Mouse (Mus musculus) left cerebral cortex, adult 2 months (tissue): Measurements from ENCODE around the gene Fkbp1b. TPM values are rescaled to one million over a fixed set of nuclear protein-coding genes. Genes with fewer than 3 reads are reported as not detected.
"Not testable (repeated sequence)": the region's sequence is repeated elsewhere in the genome, so short reads cannot be mapped to it uniquely, and the experiment has no call there.

Source experiments
- DNase-seq, 2 experiments: peaks; one replicate each; pipeline ENCODE4 v3.0.0; 2021 to 2022; ENCODE audit warnings: low spot score in 2 of 2, mixed read lengths in 1 of 2; ENCODE audit errors: extremely low spot score in 1 of 2
- H3K27ac ChIP-seq: fragments of 200-600 bp; 2 replicates; pipeline ENCODE4 v1.8.1; 2022
- H3K4me3 ChIP-seq: fragments of 200-600 bp; 2 replicates; pipeline ENCODE4 v1.8.1; 2022
- CTCF ChIP-seq: fragments of 200-600 bp; IDR thresholded peaks from 2 replicates; pipeline ENCODE4 v1.8.1; 2022; ENCODE audit warnings: antibody characterized with exemption, mild to moderate bottlenecking, moderate library complexity
- intact Hi-C: fragments of 180-260 bp; cut with DNase I; formaldehyde crosslinking; loops from one replicate; pipeline ENCODE4 v1.15.1; 2025
- total RNA-seq, 2 experiments: library from RNA; stranded (reverse); gene quantifications; 2 replicates each; pipeline ENCODE4 v1.2.3; 2021

The Fkbp1b gene
- total RNA-seq, 2 experiments from 2014 or later, result 43.7 to 48.3 TPM

DNA sequence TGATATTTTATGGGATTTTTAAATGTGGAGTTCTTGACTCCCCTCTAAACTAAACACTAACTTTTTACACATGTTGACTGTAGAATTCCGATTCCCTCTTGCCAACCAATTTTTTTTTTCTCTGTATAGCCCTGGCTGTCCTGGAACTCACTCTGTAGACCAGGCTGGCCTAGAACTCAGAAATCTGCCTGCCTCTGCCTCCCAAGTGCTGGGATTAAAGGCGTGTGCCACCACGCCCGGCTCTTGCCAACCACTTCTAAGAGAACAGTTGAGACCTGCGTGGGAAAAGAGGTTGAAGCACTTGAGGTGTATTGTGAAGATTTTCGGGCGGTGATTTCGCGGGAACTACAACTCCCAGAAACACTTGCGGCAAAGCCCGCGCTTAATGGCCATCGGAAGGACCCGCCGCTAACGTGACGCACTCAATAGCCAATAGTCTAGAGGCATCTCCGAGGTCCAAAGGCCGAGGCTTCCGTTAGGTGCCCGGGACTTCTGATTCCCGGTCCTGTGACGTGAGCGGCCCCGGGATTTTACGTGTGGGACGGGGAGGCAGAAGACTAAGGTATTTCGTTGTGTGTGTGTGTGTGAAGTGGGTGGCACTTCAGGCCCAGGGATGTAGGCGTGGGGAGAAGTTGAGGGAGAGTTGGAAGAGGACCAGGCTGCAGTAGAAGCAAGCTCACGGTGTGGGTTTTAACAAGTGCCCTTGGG, 1.7 kb upstream of the Fkbp1b start, which contains the start of gene Wdcp:
TSS of gene Wdcp (plus strand) at position 414 of the 708 bp plus-strand sequence.
- peak; percentile 86 to 91 for DNase-seq
- no peak for TF ChIP-seq CTCF
- Histone ChIP-seq H3K4me3 (peak within 1 kb of the TSS; percentile 65), H3K27ac (peak within 1 kb of the TSS; percentile 50; the same call in 1 of the 2 replicates)
- intact Hi-C loops, result loop anchor here (2.0 to 5.0 kb wide), 2 partner anchors 64 to 74 kb away; partner anchors contain the start of genes Fam228b, Pfn4 and Ubxn2a

DNA sequence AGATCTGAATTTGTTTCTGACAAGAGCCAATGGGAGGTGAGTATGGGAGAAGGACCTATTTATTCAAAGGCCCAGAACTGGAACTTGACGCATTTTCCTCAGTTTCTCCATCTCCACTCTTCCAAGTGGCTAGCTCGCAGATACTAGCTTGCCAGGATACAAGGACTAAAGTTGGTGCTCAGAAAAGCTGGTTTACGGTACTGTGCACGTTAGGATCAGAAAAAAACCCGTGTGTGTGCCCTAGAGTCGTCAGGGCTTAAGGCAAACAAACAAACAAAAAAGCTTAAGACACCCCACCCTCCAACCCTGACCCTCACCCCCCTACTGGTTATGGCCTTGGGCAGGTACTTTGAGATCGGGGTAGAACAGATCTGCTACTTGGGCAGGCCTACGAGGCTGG, 1.1 kb upstream of the Fkbp1b start:
- Histone ChIP-seq H3K27ac (no peak overlapping the region), H3K4me3 (no peak overlapping the region)
- intact Hi-C loops, result loop anchor here (2.0 to 5.0 kb wide), 2 partner anchors 65 to 74 kb away; partner anchors contain the start of genes Fam228b, Pfn4 and Ubxn2a
- DNase-seq, result no peak
- TF ChIP-seq CTCF, result no peak

DNA sequence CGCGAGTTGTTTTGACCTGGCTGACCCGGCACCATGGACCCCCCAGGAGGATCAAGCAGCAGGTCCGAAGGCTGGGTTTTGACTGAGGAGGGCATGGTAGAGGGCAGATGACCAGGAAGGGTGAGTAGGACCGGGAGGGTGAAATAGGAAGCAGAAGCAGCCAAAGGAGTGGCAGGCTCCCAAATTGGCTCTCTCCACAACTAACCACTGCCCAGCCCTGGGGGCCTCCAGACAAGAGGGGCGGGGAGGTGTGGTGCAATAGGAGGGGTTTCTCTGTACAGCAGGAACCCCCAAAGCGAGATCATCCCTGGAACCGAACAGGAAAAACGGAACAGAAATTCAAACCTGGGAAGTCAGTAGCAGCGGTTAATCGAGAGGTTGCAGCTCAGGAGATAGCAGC, 650 bp downstream of the Fkbp1b start:
- intact Hi-C loops, result loop anchor here (2.0 to 5.0 kb wide), 2 partner anchors 22 to 67 kb away; partner anchors contain the start of gene Ubxn2a

DNA sequence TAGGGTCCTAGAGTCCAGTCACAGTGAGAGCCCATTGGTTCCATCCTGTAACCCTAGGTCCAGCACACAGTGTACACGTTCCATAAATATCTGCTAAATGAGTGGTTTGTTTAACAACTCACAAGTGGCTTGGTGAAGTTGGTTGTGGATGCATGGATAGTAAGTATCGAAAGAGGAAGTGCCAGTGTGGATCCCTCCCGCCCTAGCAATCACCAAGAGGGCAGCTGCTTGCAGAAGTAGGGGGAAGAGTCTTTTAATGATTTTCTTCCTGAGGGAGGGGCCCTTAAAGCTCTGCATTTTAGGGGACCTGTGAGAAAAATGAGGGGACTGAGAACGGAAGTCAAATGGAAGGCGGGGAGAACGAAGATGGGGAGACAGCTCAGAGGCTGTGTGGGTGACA, 1.4 kb downstream of the Fkbp1b start:
- Histone ChIP-seq H3K4me3 (no peak overlapping the region; the same call in 1 of the 2 replicates), H3K27ac (no peak overlapping the region)
- intact Hi-C loops, result loop anchor here (2.0 to 5.0 kb wide), 2 partner anchors 21 to 67 kb away; partner anchors contain the start of gene Ubxn2a
- TF ChIP-seq CTCF, result no peak
- no peak for DNase-seq

More for the DNA sequence above, 650 bp downstream of the Fkbp1b start:
- DNase-seq, result no peak
- Histone ChIP-seq H3K4me3 (peak overlapping the region; percentile 71), H3K27ac (peak overlapping the region; percentile 64)
- TF ChIP-seq CTCF, result no peak

DNA sequence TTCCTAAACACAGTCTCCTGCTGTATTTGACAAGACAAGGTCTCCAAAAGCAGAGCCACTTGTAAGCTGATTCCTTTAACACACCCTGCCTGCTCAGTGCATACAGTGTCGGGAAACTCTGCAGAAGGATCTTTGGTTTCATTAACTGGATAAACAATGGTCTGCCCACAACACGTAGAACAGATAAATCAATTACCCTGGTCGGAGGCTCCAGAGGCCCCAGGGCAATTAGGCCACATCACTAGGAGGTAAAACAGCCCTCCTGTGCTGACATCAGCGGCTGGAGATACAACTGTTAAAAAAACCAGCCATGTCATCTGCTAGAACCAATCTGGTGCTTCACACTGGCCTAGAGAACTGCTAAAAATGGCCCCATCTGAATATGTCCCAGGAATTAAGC, 4.4 kb downstream of the Fkbp1b start:
- no peak overlapping the region for H3K4me3 ChIP-seq
- no peak for DNase-seq
- TF ChIP-seq CTCF, result no peak
- intact Hi-C loops, result no loop called here
- no peak overlapping the region for H3K27ac ChIP-seq

DNA sequence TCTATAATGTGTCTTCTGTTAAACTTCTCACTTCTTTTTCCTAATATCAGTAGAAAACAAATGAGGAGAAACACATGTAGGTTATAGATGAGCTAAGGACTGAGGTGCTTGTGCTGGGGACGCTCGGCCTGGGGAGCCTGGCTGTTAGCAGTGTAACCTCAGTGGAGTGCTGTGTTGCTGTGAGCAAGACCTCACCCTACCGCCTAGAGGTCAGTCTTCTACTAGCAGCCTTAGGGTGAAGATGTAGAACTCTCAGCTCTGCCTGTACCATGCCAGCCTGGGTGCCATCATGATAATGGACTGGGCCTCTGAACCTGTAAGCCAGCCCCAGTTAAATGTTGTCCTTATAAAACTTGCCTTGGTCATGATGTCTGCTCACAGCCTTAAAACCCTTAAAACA, 14.1 kb downstream of the Fkbp1b start:
- intact Hi-C loops, result no loop called here
- no peak overlapping the region for H3K27ac ChIP-seq
- no peak for DNase-seq
- no peak overlapping the region for H3K4me3 ChIP-seq
- TF ChIP-seq CTCF, result no peak

DNA sequence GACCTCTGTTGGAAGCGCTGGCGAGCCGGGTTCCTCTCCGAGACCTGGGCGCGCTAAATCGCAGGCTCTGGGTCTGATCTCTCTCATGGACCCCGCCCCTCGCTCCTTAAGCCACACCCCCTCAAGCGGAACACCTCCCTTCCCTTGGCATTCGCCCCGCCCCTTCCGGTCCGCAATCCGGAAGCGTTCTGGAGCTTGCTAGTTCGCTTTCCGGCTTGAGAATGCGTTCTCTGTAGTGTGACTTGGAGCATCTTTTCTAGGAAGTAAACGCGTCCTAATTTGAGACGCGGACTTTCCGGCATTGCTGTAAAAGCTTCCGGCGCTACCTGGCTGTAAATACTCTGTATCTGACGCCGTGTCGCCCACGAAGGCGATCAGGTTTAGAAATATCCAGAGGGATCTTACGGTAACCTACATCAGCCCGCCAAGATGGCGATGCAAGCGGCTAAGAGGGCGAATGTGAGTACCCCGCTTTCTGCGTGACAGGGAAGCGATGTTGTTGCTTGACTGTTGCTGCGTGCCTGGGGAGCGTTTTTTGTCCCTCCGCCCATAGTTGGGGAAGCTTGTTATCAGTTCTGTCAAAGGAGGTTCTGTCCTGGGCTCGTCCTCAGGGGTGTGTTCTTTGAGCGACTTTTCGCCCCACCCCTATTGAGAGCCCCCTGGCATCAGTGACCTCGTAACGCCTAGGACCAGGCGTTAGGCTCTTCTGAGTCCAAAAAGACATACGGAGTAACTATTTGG, 23.9 kb downstream of the Fkbp1b start, which contains the start of gene Sf3b6:
TSS of gene Sf3b6 (plus strand) at position 184 of the 741 bp plus-strand sequence.
- H3K27ac ChIP-seq, result peak within 1 kb of the TSS; percentile 81
- intact Hi-C loops, result loop anchor here (2.0 kb wide), 3 partner anchors 23 to 99 kb away; partner anchors contain the start of genes Atad2b, Fam228b, Fkbp1b and Pfn4
- DNase-seq, result peak; percentile 96 to 97
- TF ChIP-seq CTCF, result no peak
- peak within 1 kb of the TSS; percentile 88 for H3K4me3 ChIP-seq

DNA sequence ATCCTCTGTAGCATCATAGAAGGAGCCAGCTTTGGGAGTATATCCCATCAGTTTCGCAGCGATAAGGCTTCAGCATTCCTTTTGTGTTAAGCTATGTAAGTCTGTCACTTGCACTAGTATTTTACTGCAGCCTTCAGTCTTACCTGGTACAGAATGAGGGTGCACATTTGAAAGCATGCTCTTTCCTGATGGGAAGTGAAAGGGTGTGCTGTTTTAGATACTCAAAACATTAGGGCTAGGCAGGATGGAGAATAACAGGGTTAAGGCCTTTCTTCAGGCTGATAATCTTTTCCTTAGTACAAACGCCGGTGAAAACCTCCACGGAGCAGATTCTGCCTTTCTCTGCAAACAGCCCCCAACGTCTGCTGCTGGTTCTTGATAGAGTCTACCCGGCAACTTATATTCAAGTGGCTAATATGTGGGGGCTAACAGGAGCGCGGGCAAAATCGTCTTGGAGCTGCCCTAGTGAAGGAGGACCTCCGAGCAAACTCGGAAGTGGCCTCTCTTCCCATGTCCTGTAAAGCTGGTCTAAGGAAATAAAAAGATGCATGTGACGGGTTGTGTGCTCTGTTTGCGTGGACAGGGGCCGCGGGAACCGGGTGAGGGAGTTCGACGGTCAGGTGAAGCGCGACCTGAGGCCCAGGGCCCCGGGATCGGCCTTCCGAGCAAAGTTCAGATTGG, 24.6 kb downstream of the Fkbp1b start:
- DNase-seq, result no peak
- no peak for TF ChIP-seq CTCF
- H3K4me3 ChIP-seq, result peak overlapping the region; percentile 88
- H3K27ac ChIP-seq, result peak overlapping the region; percentile 81
- intact Hi-C loops, result loop anchor here (2.0 kb wide), 2 partner anchors 48 to 100 kb away; partner anchors contain the start of genes Atad2b, Fam228b and Pfn4

DNA sequence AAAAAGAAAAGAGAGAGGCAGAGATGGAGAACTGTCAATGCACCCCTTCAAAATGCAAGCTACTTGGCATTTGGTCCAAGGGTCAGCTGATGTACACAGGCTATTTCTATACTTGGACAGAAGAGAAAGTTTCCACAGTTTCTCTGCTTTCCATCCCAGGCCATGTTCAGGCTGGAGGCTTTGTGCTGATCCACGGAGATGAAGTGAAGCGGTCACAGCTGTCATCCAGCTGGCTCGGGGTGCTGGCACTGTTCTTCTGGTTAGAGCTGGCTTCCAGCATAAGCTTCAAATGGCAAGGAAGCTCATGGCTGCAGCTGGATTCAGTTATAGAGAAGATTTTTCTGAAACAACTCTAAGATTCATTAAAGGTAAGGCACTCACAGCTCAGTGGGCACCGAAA, 27.8 kb downstream of the Fkbp1b start:
- DNase-seq, result no peak
- intact Hi-C loops, result no loop called here
- TF ChIP-seq CTCF, result no peak
- Histone ChIP-seq H3K4me3 (no peak overlapping the region), H3K27ac (no peak overlapping the region)

DNA sequence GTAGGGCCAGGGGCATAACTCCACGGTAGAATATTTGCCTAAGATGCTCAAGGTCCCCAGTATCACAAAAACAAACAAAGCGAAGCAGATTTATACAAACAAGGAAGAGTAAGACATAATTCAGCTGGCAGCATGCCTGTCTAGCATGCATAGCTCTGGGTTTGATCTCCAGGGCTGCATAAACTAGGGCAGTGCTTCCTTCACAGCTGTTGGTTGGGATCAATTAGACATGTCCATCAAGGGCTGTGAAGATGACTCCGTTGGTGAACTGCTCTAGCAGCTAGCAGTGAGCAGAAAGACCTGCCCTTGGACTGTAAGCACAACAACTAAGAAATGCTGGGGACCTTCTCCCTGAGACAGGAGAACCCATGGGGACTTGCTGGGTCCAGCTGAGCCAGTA, 29.7 kb downstream of the Fkbp1b start:
- Histone ChIP-seq H3K27ac (no peak overlapping the region), H3K4me3 (no peak overlapping the region)
- intact Hi-C loops, result no loop called here
- DNase-seq, result no peak
- TF ChIP-seq CTCF, result no peak

DNA sequence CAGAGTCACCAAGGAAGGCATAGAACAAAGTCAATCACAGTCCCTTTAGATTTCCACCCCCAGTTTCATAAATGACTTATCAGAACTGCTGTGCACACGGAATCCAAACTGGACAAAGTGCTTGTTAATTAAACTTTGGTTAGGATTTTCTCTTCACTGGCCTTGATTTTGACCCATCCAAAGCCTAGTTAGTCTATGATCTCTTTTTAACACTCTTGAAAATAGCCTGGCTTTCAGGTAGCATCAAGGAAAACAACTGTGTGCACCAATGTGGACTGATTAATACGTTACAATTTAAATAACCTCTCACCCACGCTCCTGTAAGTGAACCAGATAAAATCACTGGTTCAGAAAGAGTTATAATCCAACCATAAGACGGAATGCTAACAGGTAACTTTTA, 30.4 kb downstream of the Fkbp1b start:
- no peak for TF ChIP-seq CTCF
- Histone ChIP-seq H3K27ac (no peak overlapping the region), H3K4me3 (no peak overlapping the region)
- DNase-seq, result no peak
- intact Hi-C loops, result no loop called here

DNA sequence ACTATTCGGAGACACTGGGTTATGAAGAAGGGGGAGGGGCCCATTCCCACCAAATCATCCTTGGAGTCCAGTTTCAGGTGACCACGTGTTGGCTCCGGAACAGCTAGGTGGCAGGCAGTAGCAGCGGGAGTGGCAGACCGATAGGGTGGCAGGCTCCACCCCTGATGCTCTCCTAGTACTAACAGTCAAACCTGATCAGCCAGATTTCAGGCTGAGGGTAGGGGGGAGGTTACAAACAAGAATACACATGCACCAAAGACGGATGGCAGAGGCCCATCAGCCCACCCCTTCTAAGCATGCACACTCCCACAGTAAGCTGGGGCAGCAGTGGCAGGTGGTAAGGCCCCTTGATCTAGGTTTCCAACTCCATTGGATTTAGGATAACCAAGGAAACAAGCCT, 43.9 kb downstream of the Fkbp1b start:
- DNase-seq, H3K27ac ChIP-seq, H3K4me3 ChIP-seq, intact Hi-C loops: not testable (repeated sequence)
